Mouse (Mus musculus): ENCODE measurements around the gene Tacc2. TPM values are rescaled to one million over a fixed set of nuclear protein-coding genes. Genes with fewer than 3 reads are reported as not detected.

The Tacc2 gene
- polyA plus RNA-seq, 1 experiment from 2014 or later, result 27.5 TPM

DNA sequence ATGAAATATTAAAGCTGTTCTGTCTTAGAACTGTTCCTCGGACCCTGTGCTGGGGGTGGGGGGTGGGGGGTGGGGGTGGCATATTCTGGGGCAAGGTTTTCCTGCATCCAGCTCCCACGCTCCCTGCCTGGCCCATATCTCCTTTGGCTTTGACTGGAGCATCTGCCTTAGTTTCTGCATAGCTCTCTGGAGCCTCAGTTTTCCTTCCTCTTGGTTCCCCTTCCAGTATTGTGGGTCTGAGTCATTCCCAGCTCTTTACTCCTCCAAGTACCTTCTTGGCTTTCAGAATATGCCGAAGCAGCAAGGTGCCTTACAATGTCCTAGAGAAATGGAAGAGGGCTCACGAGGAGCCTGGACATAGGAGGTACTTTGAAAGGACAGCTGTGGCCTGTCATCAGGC, 233.0 kb downstream of the Tacc2 start:
- H3K9me3 ChIP-seq (replicated peaks; ENCODE audit: low read length), result no peaks in the 10 kb centered on the region
- H3K4me3 ChIP-seq (replicated peaks; ENCODE audit: low read depth, low read length), result no peak overlapping the region
- H3K27ac ChIP-seq, result no peak overlapping the region
- H3K9ac ChIP-seq (ENCODE audit: low read depth, low read length), result no peak overlapping the region
- no peaks in the 10 kb centered on the region for H3K27me3 ChIP-seq (ENCODE audit: insufficient read depth, low read length)
- H3K4me2 ChIP-seq (ENCODE audit: low read length), result no peak overlapping the region
- no peak for ATAC-seq (replicated peaks; ENCODE audit: low FRiP score, low read depth)
- H3K36me3 ChIP-seq (ENCODE audit: insufficient read depth, low read length), result no peaks in the 10 kb centered on the region
- DNase-seq (ENCODE audit: low spot score), result no peak
- no peaks in the 10 kb centered on the region; the same call in 1 of the 2 replicates for H3K4me1 ChIP-seq (replicated peaks; ENCODE audit: insufficient read depth, low read length)
- TF ChIP-seq CTCF (IDR thresholded peaks at IDR 0.05; ENCODE audit: low read depth), result no peak
- 67% methylated on average over 4 of the region's 4 CpGs for WGBS

DNA sequence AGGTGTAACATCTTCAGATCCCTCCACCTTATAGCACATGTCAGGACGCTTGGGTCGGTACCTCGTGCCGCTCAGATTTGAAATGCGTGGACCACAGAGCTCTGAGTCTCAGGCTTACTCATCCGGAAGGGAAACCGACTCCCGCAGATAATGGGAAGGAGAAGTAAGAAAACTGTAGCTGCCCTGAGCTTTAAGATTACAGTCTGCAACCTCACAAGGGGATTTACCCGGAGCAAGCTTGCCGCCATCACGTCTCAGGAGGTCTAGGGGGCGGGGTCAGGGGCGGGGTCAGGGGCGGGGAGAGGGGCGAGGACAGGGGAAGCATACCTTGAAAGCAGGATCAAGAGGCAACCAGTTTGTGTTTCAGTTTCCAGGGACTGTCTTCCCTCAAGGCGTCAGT, 235.2 kb downstream of the Tacc2 start:
- Histone ChIP-seq H3K4me2 (ENCODE audit: low read length) (no peak overlapping the region), H3K9ac (ENCODE audit: low read depth, low read length) (no peak overlapping the region), H3K9me3 (replicated peaks; ENCODE audit: low read length) (no peaks in the 10 kb centered on the region), H3K4me1 (replicated peaks; ENCODE audit: insufficient read depth, low read length) (no peaks in the 10 kb centered on the region; the same call in 1 of the 2 replicates), H3K27ac (no peak overlapping the region), H3K4me3 (replicated peaks; ENCODE audit: low read depth, low read length) (no peak overlapping the region), H3K36me3 (ENCODE audit: insufficient read depth, low read length) (no peaks in the 10 kb centered on the region), H3K27me3 (ENCODE audit: insufficient read depth, low read length) (no peaks in the 10 kb centered on the region)
- no peak for TF ChIP-seq CTCF (IDR thresholded peaks at IDR 0.05; ENCODE audit: low read depth)
- no peak for DNase-seq (ENCODE audit: low spot score)
- 45% methylated on average over 16 of the region's 16 CpGs for WGBS
- no peak for ATAC-seq (replicated peaks; ENCODE audit: low FRiP score, low read depth)

Other genes starting within 250 kb of the Tacc2 start
- gene Ate1, start 57.1 kb upstream of the Tacc2 start, polyA plus RNA-seq (2015; fragmentation: Nextera tagmentation; extraction: Ambion mirVana), result 73.7 and 75.7 TPM in 2 replicates
- 163 and 179 TPM in 2 replicates for gene Nsmce4a, start 4.3 kb upstream of the Tacc2 start, polyA plus RNA-seq (2015; fragmentation: Nextera tagmentation; extraction: Ambion mirVana)
- gene Btbd16, start 196.6 kb downstream of the Tacc2 start, polyA plus RNA-seq (2015; fragmentation: Nextera tagmentation; extraction: Ambion mirVana), result not detected in 2 replicates

Data from kidney, postnatal 0 days (tissue).